In genomic region chr11:53469968-53470695, GRCm38 (mm10) we compare ENCODE assay signal across 8 mouse cellular contexts. TPM values are rescaled to one million over a fixed set of nuclear protein-coding genes. Genes with fewer than 3 reads are reported as not detected.
A peak's percentile ranks its signal among the peaks of the same experiment; 100 is the strongest.
DNase-seq lines count a peak whose midpoint lies in the region; ATAC-seq lines count a peak whose summit lies in the region.

Gene Gm9837 (minus strand): TSS chr11:53470479.

- no peak within 1 kb of the TSS for H3K27ac ChIP-seq in intestine, embryonic 15.5 days
- peak within 1 kb of the TSS; percentile 24 for H3K27ac ChIP-seq in midbrain, embryonic 10.5 days (replicated peaks)

- peak; percentile 83 for ATAC-seq in intestine, embryonic 15.5 days

- DNase-seq in adrenal gland, adult 2 months, result peak; percentile 89
- peak; percentile 95 for DNase-seq in embryo, embryonic 11 days
- DNase-seq in gastrocnemius, postnatal 36 days, result peak; percentile 85 to 88
- DNase-seq in left cerebral cortex, postnatal 25 days (ENCODE audit: low spot score in 2 of 2), result peak; percentile 95 to 96
- peak; percentile 90 for DNase-seq in midbrain, embryonic 10.5 days (ENCODE audit: low spot score)
- DNase-seq in right cerebral cortex, postnatal 36 days (ENCODE audit: low spot score in 2 of 2), result peak; percentile 90 to 91
- DNase-seq in urinary bladder, postnatal 4 days (ENCODE audit: low spot score in 2 of 2), result peak; percentile 76 to 93

- H3K4me1 ChIP-seq in intestine, embryonic 15.5 days (replicated peaks), result peaks cover 9% of the 10 kb centered on the region
- H3K4me1 ChIP-seq in midbrain, embryonic 10.5 days, result peaks cover 28% of the 10 kb centered on the region

- peak within 1 kb of the TSS; percentile 44 for H3K4me2 ChIP-seq in intestine, embryonic 15.5 days (replicated peaks)

- no peaks in the 10 kb centered on the region for H3K9me3 ChIP-seq in intestine, embryonic 15.5 days
- no peaks in the 10 kb centered on the region; the same call in 1 of the 2 replicates for H3K9me3 ChIP-seq in midbrain, embryonic 10.5 days (replicated peaks)

- peaks cover 49% of the 10 kb centered on the region for H3K27me3 ChIP-seq in intestine, embryonic 15.5 days (replicated peaks)
- H3K27me3 ChIP-seq in midbrain, embryonic 10.5 days (ENCODE audit: low read depth, poor library complexity, severe bottlenecking), result peaks cover 99% of the 10 kb centered on the region

- 4% methylated on average over 29 of the region's 29 CpGs for WGBS in intestine, embryonic 15.5 days
- 2% methylated on average over 29 of the region's 29 CpGs for WGBS in midbrain, embryonic 10.5 days

- H3K4me3 ChIP-seq in intestine, embryonic 15.5 days (replicated peaks), result peak within 1 kb of the TSS; percentile 3; the same call in 1 of the 2 replicates
- peak within 1 kb of the TSS; percentile 44 for H3K4me3 ChIP-seq in midbrain, embryonic 10.5 days

- intact Hi-C loops in gastrocnemius, postnatal 36 days (cut with DNase I), result loop anchor here (2.0 to 10.0 kb wide), 4 partner anchors 52 to 265 kb away; partner anchors contain the start of gene Kif3a
- intact Hi-C loops in left cerebral cortex, postnatal 25 days (cut with DNase I), result loop anchor here (1.0 to 10.0 kb wide), 6 partner anchors 32 to 385 kb away; partner anchors contain the start of gene Gm12216

- no peaks in the 10 kb centered on the region for H3K36me3 ChIP-seq in intestine, embryonic 15.5 days
- no peaks in the 10 kb centered on the region for H3K36me3 ChIP-seq in midbrain, embryonic 10.5 days

- H3K9ac ChIP-seq in intestine, embryonic 15.5 days, result no peak within 1 kb of the TSS

RNA-seq across cellular contexts. Expression of gene Gm9837, which starts in this region (rescaled TPM):
- not detected for total RNA-seq in adrenal gland, adult 2 months (2021)
- polyA plus RNA-seq in adrenal gland, adult 2 months (2012; rRNA removed), result not detected in 2 replicates
- not detected for total RNA-seq in gastrocnemius, postnatal 36 days (2021)
- polyA plus RNA-seq in intestine, embryonic 15.5 days (2015; fragmentation: Nextera tagmentation; extraction: Ambion mirVana), result not detected in 2 replicates
- not detected for total RNA-seq in left cerebral cortex, postnatal 25 days (2021)
- not detected in 2 replicates for polyA plus RNA-seq in midbrain, embryonic 10.5 days (2016; fragmentation: Nextera tagmentation; extraction: Ambion mirVana)

Comparison
In these comparisons a context has a peak if more than half of its experiments do, and no peak if none do; other contexts are left out.
1. Peak in DNase-seq in adrenal gland, adult 2 months; RNA of the gene not detected or under 1 TPM.
2. Peak in DNase-seq in gastrocnemius, postnatal 36 days; RNA of the gene not detected or under 1 TPM.
3. Peak in ATAC-seq, H3K4me3 ChIP-seq and H3K4me2 ChIP-seq in intestine, embryonic 15.5 days; RNA of the gene not detected or under 1 TPM.
4. Peak in DNase-seq in left cerebral cortex, postnatal 25 days; RNA of the gene not detected or under 1 TPM.
5. Peak in DNase-seq, H3K4me3 ChIP-seq and H3K27ac ChIP-seq in midbrain, embryonic 10.5 days; RNA of the gene not detected or under 1 TPM.